Mouse (Mus musculus): Measurements from ENCODE around the gene Paqr4.

DNA sequence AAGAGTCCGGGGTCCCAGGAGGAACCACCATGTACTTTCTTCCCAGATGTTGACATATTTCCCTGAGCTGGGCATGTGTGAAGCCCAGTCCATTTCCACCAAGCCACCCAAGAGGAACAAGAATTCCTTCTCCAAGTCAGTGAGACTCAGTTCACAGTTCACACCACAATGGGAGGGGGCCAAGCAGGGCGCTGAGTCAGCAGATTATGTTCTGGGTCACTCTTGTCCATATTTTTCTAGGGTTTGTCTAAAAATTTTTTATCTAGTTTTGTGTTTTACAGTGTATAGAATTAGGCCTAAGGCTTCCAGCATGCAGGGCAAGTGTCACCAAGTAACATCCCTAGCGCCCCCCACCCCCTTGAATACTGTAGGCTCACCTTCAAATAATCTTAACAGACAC lies 20.5 kb upstream of the Paqr4 start:
- TF ChIP-seq CTCF (IDR thresholded peaks at IDR 0.05; ENCODE audit: low read depth) = no peak
- TF ChIP-seq EP300 (IDR thresholded peaks at IDR 0.05; ENCODE audit: low read depth) = no peak

Measured in heart, postnatal 0 days (tissue).